Mouse (Mus musculus): ENCODE measurements around the gene Csad. TPM values are rescaled to one million over a fixed set of nuclear protein-coding genes. Genes with fewer than 3 reads are reported as not detected.

The Csad gene
- polyA plus RNA-seq, 1 experiment from 2014 or later, result 106 TPM

GRCm38 (mm10) chr15:102211895-102212294 lies 7.4 kb upstream of the Csad start:
- no peak overlapping the region for H3K27ac ChIP-seq (replicated peaks)

DNA sequence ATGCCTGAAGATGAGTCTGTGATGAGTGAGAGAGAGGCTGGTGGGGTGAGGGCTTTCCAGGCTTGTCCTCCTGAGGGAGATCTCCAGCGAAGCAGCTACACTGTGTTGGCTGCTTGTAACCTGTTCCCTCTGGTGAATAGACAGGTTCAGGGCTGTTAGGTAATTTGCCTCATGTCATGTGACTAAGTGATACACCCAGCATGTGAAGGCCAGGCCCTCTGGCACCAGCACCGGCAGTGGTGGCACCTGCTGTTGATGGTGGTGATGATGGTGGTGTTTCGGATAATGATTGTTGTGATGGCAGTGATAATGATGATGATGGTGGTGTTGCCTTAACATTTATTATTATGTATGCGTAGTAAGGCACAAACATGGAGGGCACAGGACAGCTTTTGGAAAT lies 6.3 kb upstream of the Csad start:
- Histone ChIP-seq H3K27ac (replicated peaks) (no peak overlapping the region), H3K9ac (no peak overlapping the region), H3K4me3 (replicated peaks) (no peak overlapping the region), H3K36me3 (peaks cover 86% of the 10 kb centered on the region), H3K9me3 (replicated peaks) (no peaks in the 10 kb centered on the region), H3K4me1 (peaks cover 18% of the 10 kb centered on the region), H3K27me3 (no peaks in the 10 kb centered on the region), H3K4me2 (replicated peaks) (no peak overlapping the region)
- ATAC-seq (ENCODE audit: insufficient number of reproducible peaks, low FRiP score, low TSS enrichment, low read depth), result no peak
- 81% methylated on average over 4 of the region's 4 CpGs for WGBS

More at GRCm38 (mm10) chr15:102211895-102212294, 7.4 kb upstream of the Csad start:
- H3K9ac ChIP-seq, result no peak overlapping the region
- 80% methylated on average over 6 of the region's 6 CpGs for WGBS
- H3K4me2 ChIP-seq (replicated peaks), result no peak overlapping the region
- no peaks in the 10 kb centered on the region for H3K9me3 ChIP-seq (replicated peaks)
- H3K27me3 ChIP-seq, result no peaks in the 10 kb centered on the region
- H3K4me1 ChIP-seq, result peaks cover 10% of the 10 kb centered on the region
- H3K36me3 ChIP-seq, result peaks cover 89% of the 10 kb centered on the region
- H3K4me3 ChIP-seq (replicated peaks), result no peak overlapping the region
- no peak for ATAC-seq (ENCODE audit: insufficient number of reproducible peaks, low FRiP score, low TSS enrichment, low read depth)

DNA sequence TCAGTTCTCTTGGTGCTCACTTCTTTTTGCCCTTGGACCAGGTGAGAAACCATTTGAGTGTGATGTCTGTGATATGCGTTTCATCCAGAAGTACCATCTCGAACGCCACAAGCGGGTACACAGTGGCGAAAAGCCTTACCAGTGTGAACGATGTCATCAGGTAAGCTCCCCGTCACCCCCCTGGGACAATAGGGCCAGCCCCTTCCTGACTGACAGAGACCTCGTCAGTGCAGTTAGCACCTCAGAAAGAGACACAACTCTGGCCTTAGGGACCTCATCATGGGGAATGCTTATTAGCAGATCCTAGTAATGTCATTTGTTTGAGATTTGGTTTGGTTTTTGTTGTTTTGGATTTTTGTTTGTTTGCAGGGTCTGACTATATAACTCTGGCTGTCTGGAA lies 4.6 kb upstream of the Csad start:
- H3K9me3 ChIP-seq (replicated peaks), result no peaks in the 10 kb centered on the region
- H3K9ac ChIP-seq, result no peak overlapping the region
- WGBS, result 89% methylated on average over 8 of the region's 8 CpGs
- H3K27ac ChIP-seq (replicated peaks), result no peak overlapping the region
- no peak overlapping the region for H3K4me2 ChIP-seq (replicated peaks)
- no peak for ATAC-seq (ENCODE audit: insufficient number of reproducible peaks, low FRiP score, low TSS enrichment, low read depth)
- peaks cover 73% of the 10 kb centered on the region for H3K36me3 ChIP-seq
- no peak overlapping the region for H3K4me3 ChIP-seq (replicated peaks)
- peaks cover 32% of the 10 kb centered on the region for H3K4me1 ChIP-seq
- H3K27me3 ChIP-seq, result no peaks in the 10 kb centered on the region

GRCm38 (mm10) chr15:102208092-102208561 lies 3.6 kb upstream of the Csad start:
- Histone ChIP-seq H3K9ac (no peak overlapping the region), H3K4me3 (replicated peaks) (no peak overlapping the region), H3K36me3 (peaks cover 64% of the 10 kb centered on the region), H3K27me3 (no peaks in the 10 kb centered on the region), H3K9me3 (replicated peaks) (no peaks in the 10 kb centered on the region), H3K27ac (replicated peaks) (no peak overlapping the region), H3K4me2 (replicated peaks) (no peak overlapping the region), H3K4me1 (peaks cover 32% of the 10 kb centered on the region)
- 88% methylated on average over 9 of the region's 9 CpGs for WGBS
- no peak for ATAC-seq (ENCODE audit: insufficient number of reproducible peaks, low FRiP score, low TSS enrichment, low read depth)

- WGBS, result 66% methylated on average over 3 of the region's 3 CpGs
- ATAC-seq (ENCODE audit: insufficient number of reproducible peaks, low FRiP score, low TSS enrichment, low read depth), result no peak
- Histone ChIP-seq H3K27ac (replicated peaks) (no peak overlapping the region), H3K9me3 (replicated peaks) (no peaks in the 10 kb centered on the region), H3K4me2 (replicated peaks) (no peak overlapping the region), H3K9ac (no peak overlapping the region), H3K4me3 (replicated peaks) (no peak overlapping the region), H3K4me1 (peaks cover 38% of the 10 kb centered on the region), H3K27me3 (no peaks in the 10 kb centered on the region), H3K36me3 (peaks cover 56% of the 10 kb centered on the region)
Measured at GRCm38 (mm10) chr15:102207351-102207750, 2.8 kb upstream of the Csad start.

DNA sequence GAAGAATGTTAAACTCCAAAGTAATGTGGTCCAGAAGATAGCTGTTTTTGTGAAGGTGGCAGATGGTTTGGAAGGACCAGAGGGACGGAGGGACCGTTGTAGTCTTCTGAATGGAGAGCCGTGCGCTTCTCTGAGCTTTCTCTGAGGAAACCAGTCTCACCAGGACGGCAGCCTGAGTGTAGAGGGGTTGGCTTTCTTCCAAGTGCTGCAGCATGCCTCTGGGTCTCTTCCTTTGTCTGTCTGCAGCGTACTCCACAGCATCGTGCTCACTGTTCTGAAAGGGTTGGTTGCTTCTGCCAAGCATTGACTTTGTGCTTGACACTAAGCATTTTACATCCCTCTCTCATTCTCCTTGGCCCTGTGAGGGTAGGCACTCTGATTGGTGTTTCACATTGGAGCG lies 1.3 kb upstream of the Csad start:
- WGBS, result 26% methylated on average over 8 of the region's 8 CpGs
- H3K36me3 ChIP-seq, result peaks cover 50% of the 10 kb centered on the region

DNA sequence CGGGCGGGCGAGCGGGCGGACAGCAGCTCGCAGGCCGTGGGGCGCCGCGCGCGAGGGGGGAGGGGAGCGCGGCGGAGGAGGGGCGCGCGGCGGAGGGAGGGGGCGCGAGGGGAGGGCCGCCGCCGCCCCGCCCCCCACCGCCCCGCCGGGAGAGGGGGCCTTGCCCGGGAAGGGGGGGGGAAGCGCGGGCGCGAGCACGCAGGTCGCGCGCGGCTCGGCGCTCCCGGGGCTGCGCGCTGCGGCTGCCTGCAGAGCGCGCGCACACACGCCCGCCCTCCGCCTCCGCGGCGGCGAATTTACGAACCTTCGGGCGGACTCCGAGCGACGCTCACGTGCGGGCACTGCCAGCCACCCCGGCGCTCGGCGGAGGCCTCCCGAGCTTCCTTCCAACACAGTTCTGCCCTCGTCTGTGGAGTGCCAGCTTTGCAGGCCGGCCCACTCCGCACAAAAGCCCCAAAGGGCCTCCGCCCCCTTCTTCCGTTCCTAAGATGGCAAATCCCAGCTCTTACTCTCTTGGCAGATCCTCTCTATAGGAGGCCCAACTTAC lies 616 bp downstream of the Csad start:
- ATAC-seq (ENCODE audit: insufficient number of reproducible peaks, low FRiP score, low TSS enrichment, low read depth), result peak; percentile 63
- Histone ChIP-seq H3K36me3 (peaks cover 37% of the 10 kb centered on the region), H3K27ac (replicated peaks) (peak overlapping the region; percentile 100), H3K9ac (peak overlapping the region; percentile 95), H3K9me3 (replicated peaks) (no peaks in the 10 kb centered on the region), H3K4me2 (replicated peaks) (peak overlapping the region; percentile 64), H3K4me1 (peaks cover 40% of the 10 kb centered on the region), H3K4me3 (replicated peaks) (peak overlapping the region; percentile 86), H3K27me3 (no peaks in the 10 kb centered on the region)
- WGBS, result under 1% methylated on average over 36 of the region's 72 CpGs

More for the DNA sequence above, 1.3 kb upstream of the Csad start:
- peaks cover 40% of the 10 kb centered on the region for H3K4me1 ChIP-seq
- no peaks in the 10 kb centered on the region for H3K27me3 ChIP-seq
- peak overlapping the region; percentile 100 for H3K27ac ChIP-seq (replicated peaks)
- H3K4me3 ChIP-seq (replicated peaks), result peak overlapping the region; percentile 86
- H3K9me3 ChIP-seq (replicated peaks), result no peaks in the 10 kb centered on the region
- no peak for ATAC-seq (ENCODE audit: insufficient number of reproducible peaks, low FRiP score, low TSS enrichment, low read depth)
- H3K4me2 ChIP-seq (replicated peaks), result peak overlapping the region; percentile 64
- no peak overlapping the region; the same call in 1 of the 2 replicates for H3K9ac ChIP-seq

- Histone ChIP-seq H3K9ac (peak within 1 kb of the TSS; percentile 95), H3K27ac (replicated peaks) (peak within 1 kb of the TSS; percentile 100), H3K9me3 (replicated peaks) (no peaks in the 10 kb centered on the region), H3K4me1 (peaks cover 40% of the 10 kb centered on the region), H3K36me3 (peaks cover 30% of the 10 kb centered on the region), H3K4me3 (replicated peaks) (peak within 1 kb of the TSS; percentile 86), H3K27me3 (no peaks in the 10 kb centered on the region), H3K4me2 (replicated peaks) (peak within 1 kb of the TSS; percentile 64)
- ATAC-seq (ENCODE audit: insufficient number of reproducible peaks, low FRiP score, low TSS enrichment, low read depth), result peak; percentile 98
- WGBS, result under 1% methylated on average over 57 of the region's 68 CpGs
Measured at GRCm38 (mm10) chr15:102202971-102203834, 1.3 kb downstream of the Csad start, which contains the start of gene Zfp740. Zfp740 (plus strand) TSS chr15:102203249.

- no peaks in the 10 kb centered on the region for H3K9me3 ChIP-seq (replicated peaks)
- no peaks in the 10 kb centered on the region for H3K27me3 ChIP-seq
- no peak overlapping the region for H3K4me2 ChIP-seq (replicated peaks)
- H3K9ac ChIP-seq, result no peak overlapping the region
- peaks cover 10% of the 10 kb centered on the region; the same call in 1 of the 2 replicates for H3K36me3 ChIP-seq
- 51% methylated on average over 4 of the region's 4 CpGs for WGBS
- no peak overlapping the region for H3K4me3 ChIP-seq (replicated peaks)
- H3K27ac ChIP-seq (replicated peaks), result no peak overlapping the region
- H3K4me1 ChIP-seq, result peaks cover 8% of the 10 kb centered on the region
- no peak for ATAC-seq (ENCODE audit: insufficient number of reproducible peaks, low FRiP score, low TSS enrichment, low read depth)
Measured at GRCm38 (mm10) chr15:102198841-102199240, 5.7 kb downstream of the Csad start.

DNA sequence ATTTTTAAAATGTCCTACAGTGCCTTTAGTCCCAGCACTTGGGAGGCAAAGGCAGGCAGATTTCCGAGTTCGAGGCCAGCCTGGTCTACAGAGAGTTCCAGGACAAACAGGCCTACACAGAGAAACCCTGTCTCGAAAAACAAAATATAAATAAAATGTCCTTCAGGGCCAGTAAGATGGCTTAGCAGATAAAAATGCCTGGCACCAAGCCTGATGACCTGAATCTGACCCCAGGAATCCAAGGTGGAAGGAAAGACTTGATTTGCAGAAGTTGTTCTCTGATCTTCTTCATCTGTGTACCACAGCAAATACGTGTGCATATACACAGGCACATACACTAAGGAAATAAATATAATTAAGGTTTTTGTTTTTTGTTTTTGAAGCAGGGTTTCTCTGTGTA lies 9.2 kb downstream of the Csad start:
- Histone ChIP-seq H3K27ac (replicated peaks) (no peak overlapping the region), H3K36me3 (0 out of 2 replicates have a peak, but pooled peaks cover 5% of the 10 kb centered on the region), H3K4me3 (replicated peaks) (no peak overlapping the region), H3K4me2 (replicated peaks) (no peak overlapping the region), H3K9ac (no peak overlapping the region), H3K4me1 (0 out of 2 replicates have a peak, but pooled peaks cover 3% of the 10 kb centered on the region), H3K9me3 (replicated peaks) (no peaks in the 10 kb centered on the region), H3K27me3 (no peaks in the 10 kb centered on the region)
- 69% methylated on average over 4 of the region's 4 CpGs for WGBS
- ATAC-seq (ENCODE audit: insufficient number of reproducible peaks, low FRiP score, low TSS enrichment, low read depth), result no peak

- ATAC-seq (ENCODE audit: insufficient number of reproducible peaks, low FRiP score, low TSS enrichment, low read depth), result no peak
- no peaks in the 10 kb centered on the region for H3K9me3 ChIP-seq (replicated peaks)
- no peak overlapping the region for H3K27ac ChIP-seq (replicated peaks)
- 0 out of 2 replicates have a peak, but pooled peaks cover 5% of the 10 kb centered on the region for H3K36me3 ChIP-seq
- H3K4me3 ChIP-seq (replicated peaks), result no peak overlapping the region
- 80% methylated on average over 4 of the region's 4 CpGs for WGBS
- H3K4me2 ChIP-seq (replicated peaks), result no peak overlapping the region
- no peaks in the 10 kb centered on the region for H3K27me3 ChIP-seq
- H3K9ac ChIP-seq, result no peak overlapping the region
- H3K4me1 ChIP-seq, result 0 out of 2 replicates have a peak, but pooled peaks cover 3% of the 10 kb centered on the region
Measured at GRCm38 (mm10) chr15:102194439-102194838, 10.1 kb downstream of the Csad start.
